15 mouse cellular contexts compared by ENCODE assay signal in the genomic region with DNA sequence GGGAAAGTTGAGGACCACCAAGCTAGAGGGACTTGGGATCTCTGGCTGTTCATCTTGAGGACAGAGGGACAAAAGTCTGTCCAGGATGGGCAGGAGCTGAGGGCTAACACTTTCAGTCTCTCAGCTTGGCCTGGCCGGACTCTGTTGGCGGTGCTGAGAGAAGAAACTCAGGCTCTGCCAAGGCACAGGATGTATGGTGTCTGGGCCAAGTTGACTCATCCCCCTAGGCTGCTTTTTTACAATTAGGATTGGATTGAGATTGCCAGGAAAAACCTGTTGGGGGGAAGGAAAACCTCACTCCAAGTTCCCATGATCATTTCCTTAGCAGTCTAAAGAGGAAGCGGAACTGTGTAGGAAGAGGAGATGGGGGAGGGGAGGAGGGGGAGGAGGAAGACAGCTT. TPM values are rescaled to one million over a fixed set of nuclear protein-coding genes. Genes with fewer than 3 reads are reported as not detected.
DNase-seq lines count a peak whose midpoint lies in the region; ATAC-seq and TF ChIP-seq lines count a peak whose summit lies in the region.
"Had no signal": no experiment of that assay in that cellular context is flagged by ENCODE, and none has a peak within 500 bp of the region (broad histone marks: within the 10 kb centered on the region; RNA-seq: fewer than 3 reads in every experiment).

No protein-coding gene starts in this region.

- peaks cover 7% of the 10 kb centered on the region for H3K36me3 ChIP-seq in neural tube, embryonic 13.5 days
- no peaks in the 10 kb centered on the region for H3K36me3 ChIP-seq in thymus, adult 2 months (ENCODE audit: control insufficient read depth, insufficient read depth, low read length)
- H3K36me3 ChIP-seq: forebrain, embryonic 15.5 days; limb, embryonic 13.5 days had no signal

- DNase-seq in cerebellum, postnatal 4 days (ENCODE audit: low spot score in 2 of 2) = no peak
- no peak for DNase-seq in neural tube, embryonic 10.5 days (ENCODE audit: extremely low spot score, low spot score)
- peak; percentile 72 to 81 for DNase-seq in cerebellum, postnatal 14 days
- no peak for DNase-seq in layer of hippocampus, postnatal 14 days (ENCODE audit: low spot score in 2 of 2)
- DNase-seq in ovary, postnatal 14 days (ENCODE audit: low spot score) = no peak
- DNase-seq in thymus, adult 2 months = no peak
- DNase-seq: kidney, adult 2 months; kidney, postnatal 4 days; midbrain, embryonic 14.5 days; thymus, adult 18-20 months had no signal

- H3K9ac ChIP-seq in neural tube, embryonic 13.5 days = no peak overlapping the region
- H3K9ac ChIP-seq: forebrain, embryonic 15.5 days; limb, embryonic 13.5 days had no signal

- H3K4me3 ChIP-seq in neural tube, embryonic 13.5 days = no peak overlapping the region
- H3K4me3 ChIP-seq in thymus, adult 2 months (ENCODE audit: control insufficient read depth, insufficient read depth, low read length) = no peak overlapping the region
- H3K4me3 ChIP-seq: limb, embryonic 13.5 days had no signal

- H3K4me1 ChIP-seq in neural tube, embryonic 13.5 days (replicated peaks) = peaks cover 42% of the 10 kb centered on the region
- H3K4me1 ChIP-seq in thymus, adult 2 months (replicated peaks; ENCODE audit: control insufficient read depth, insufficient read depth, low read length) = no peaks in the 10 kb centered on the region

- TF ChIP-seq CTCF in thymus, adult 2 months (IDR thresholded peaks at IDR 0.05; ENCODE audit: borderline replicate concordance, control insufficient read depth, extremely low read depth, insufficient read depth, low read length, poor library complexity) = no peak

- ATAC-seq in cerebellum, adult (ENCODE audit: insufficient number of reproducible peaks, low FRiP score, low TSS enrichment) = peak; percentile 76
- no peak for ATAC-seq in neural tube, embryonic 13.5 days (ENCODE audit: low read depth)
- ATAC-seq: forebrain, embryonic 15.5 days had no signal

- WGBS in neural tube, embryonic 13.5 days = 92% methylated on average over 3 of the region's 3 CpGs
- 50% methylated on average over 3 of the region's 3 CpGs for WGBS in thymus, adult 2 months

- peak overlapping the region; percentile 65; the same call in 1 of the 2 replicates for H3K4me2 ChIP-seq in neural tube, embryonic 13.5 days
- H3K4me2 ChIP-seq: limb, embryonic 13.5 days had no signal

- no peaks in the 10 kb centered on the region for H3K9me3 ChIP-seq in neural tube, embryonic 13.5 days
- H3K9me3 ChIP-seq: forebrain, embryonic 15.5 days; limb, embryonic 13.5 days had no signal

- peaks cover 20% of the 10 kb centered on the region; the same call in 1 of the 2 replicates for H3K27me3 ChIP-seq in neural tube, embryonic 13.5 days
- no peaks in the 10 kb centered on the region; the same call in 1 of the 2 replicates for H3K27me3 ChIP-seq in thymus, adult 2 months (ENCODE audit: control insufficient read depth, insufficient read depth, low read length)

- no peak for TF ChIP-seq POLR2A in thymus, adult 2 months (IDR thresholded peaks at IDR 0.05; ENCODE audit: control insufficient read depth, extremely low read depth, insufficient read depth, low read length, poor library complexity)

- no peak overlapping the region for H3K27ac ChIP-seq in neural tube, embryonic 13.5 days (replicated peaks)
- H3K27ac ChIP-seq in thymus, adult 2 months (ENCODE audit: control insufficient read depth, insufficient read depth, low read length) = no peak overlapping the region
- H3K27ac ChIP-seq: forebrain, embryonic 15.5 days; limb, embryonic 13.5 days had no signal

RNA-seq across cellular contexts. Expression of a gene that starts 10.7 kb away (rescaled TPM):
- 42.3 and 48.7 TPM in 2 replicates for polyA plus RNA-seq in neural tube, embryonic 13.5 days (2015; fragmentation: Nextera tagmentation; extraction: Ambion mirVana)
- total RNA-seq in layer of hippocampus, postnatal 14 days (2021) = 10 to 100 TPM; 82.6 to 85.8 TPM
- polyA plus RNA-seq in thymus, adult 2 months (2012; rRNA removed) = 0.84 and 1.2 TPM in 2 replicates
- polyA plus RNA-seq: liver, embryonic 16.5 days had no signal

RNA-seq across cellular contexts. Expression of a gene that starts 56.0 kb away (rescaled TPM):
- polyA plus RNA-seq in neural tube, embryonic 13.5 days (2015; fragmentation: Nextera tagmentation; extraction: Ambion mirVana) = 20.0 and 26.8 TPM in 2 replicates
- 1 to 10 TPM in 1 of 2 experiments, under 1 TPM in 1; 0.26 to 1.7 TPM for total RNA-seq in layer of hippocampus, postnatal 14 days (2021)
- polyA plus RNA-seq in thymus, adult 2 months (2012; rRNA removed) = 2.0 and 2.4 TPM in 2 replicates

Comparison
In these comparisons a context has a peak if more than half of its experiments do, and no peak if none do; other contexts are left out.
1. DNase-seq: peak in cerebellum, postnatal 14 days (2 of 2); none in cerebellum, postnatal 4 days (0 of 2), neural tube, embryonic 10.5 days (single experiment), layer of hippocampus, postnatal 14 days (0 of 2), ovary, postnatal 14 days (single experiment) and thymus, adult 2 months (single experiment).
2. RNA of a gene that starts 10.7 kb away (polyA plus RNA-seq): 42.3 to 48.7 TPM in neural tube, embryonic 13.5 days; 0.84 to 1.2 TPM in thymus, adult 2 months; every median in the first group is over 10 times any median in the second.